Mouse (Mus musculus) hindlimb bud, embryonic 11.5 days (tissue): Measurements from ENCODE around the gene B4galnt3.

Source experiments
- DNase-seq: peaks from one replicate; pipeline ENCODE4 v3.0.0-alpha.2; 2012; ENCODE audit warnings: low read depth, low spot score; ENCODE audit errors: extremely low spot score

B4galnt3 gene

GRCm38 (mm10) chr6:120188376-120189235 lies 105.8 kb downstream of the B4galnt3 start:
- no peak for DNase-seq

DNA sequence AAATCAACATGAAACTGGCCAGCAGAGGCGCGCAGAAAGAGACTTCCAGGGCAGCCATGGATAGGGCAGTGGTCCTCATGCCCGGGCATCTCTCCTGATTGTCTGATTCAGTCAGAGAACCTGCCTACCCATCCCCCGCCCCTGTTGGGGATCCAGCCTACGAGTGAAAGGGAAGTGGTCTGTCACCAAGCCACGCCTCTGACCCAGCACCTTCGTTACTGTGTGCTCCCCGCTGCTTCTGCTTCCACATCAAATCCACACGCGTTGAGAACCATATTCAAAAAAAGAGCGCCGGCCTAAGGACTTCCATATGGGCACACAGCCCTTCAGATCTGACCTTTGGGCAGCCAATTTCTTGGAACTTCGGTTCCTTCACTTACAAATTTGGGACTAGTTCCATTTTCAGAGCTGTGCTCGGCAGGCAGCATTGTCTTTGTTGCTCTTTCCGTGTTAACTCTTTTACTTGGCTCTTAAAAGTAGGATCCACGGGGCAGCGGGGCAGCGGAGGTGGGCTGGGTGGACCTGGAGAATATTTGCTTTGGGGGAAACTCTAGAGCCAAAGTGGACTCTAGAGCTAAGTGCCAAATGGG lies 106.7 kb downstream of the B4galnt3 start:
- no peak for DNase-seq

- no peak for DNase-seq
Measured at GRCm38 (mm10) chr6:120186594-120186993, 107.8 kb downstream of the B4galnt3 start.

DNA sequence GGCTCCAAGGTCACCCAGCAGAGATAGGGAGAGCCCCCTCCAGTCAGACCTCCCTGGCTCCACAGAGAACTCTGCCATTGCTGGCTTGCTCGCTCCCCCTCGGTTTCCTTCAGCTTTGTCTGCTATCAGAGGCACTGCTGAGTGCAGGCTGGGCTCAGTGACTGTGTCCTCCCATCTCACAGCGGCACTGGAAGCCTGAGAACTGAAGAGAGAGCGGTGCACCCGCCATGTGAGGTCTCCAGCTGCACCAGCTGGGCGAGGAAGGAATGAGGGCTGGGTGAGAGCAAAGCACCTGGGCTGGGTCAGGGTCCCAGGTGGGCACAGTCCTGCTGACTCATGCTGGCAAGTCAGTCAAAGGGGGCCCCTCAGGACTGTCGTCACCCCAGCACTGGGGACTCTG lies 108.6 kb downstream of the B4galnt3 start:
- no peak for DNase-seq

DNA sequence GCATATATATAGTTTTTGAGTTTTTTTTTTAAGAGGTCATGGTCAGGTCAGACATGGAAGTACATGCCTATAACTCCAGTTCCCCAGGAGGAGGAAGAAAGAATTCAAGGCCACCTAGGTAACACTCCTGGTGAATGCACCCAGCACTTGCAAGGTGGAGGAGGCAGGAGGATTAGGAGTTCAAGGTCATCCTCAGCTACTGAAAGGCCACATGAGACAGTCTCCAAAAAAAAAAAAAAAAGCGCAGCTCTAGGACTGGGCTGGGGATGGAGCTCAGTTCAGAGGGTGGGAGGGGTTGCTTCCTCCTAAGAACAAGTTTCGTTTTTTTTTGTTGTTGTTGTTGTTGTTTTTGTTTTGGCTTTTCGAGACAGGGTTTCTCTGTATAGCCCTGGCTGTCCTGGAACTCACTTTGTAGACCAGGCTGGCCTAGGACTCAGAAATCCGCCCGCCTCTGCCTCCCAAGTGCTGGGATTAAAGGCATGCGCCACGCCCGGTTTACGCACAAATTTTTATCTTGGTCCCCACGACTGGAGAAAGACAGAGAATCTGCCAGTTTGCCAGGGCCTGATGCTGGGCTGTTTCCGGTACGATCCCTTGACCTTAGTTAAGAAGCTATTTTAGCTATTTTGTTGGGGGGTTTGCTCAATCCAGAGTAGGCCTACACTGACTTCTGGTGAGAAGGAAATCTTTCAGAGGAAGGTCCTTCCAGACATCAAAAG lies 109.2 kb downstream of the B4galnt3 start:
- DNase-seq = no peak

GRCm38 (mm10) chr6:120183771-120184170 lies 110.6 kb downstream of the B4galnt3 start:
- no peak for DNase-seq

GRCm38 (mm10) chr6:120182160-120182559 lies 112.2 kb downstream of the B4galnt3 start:
- DNase-seq = no peak

GRCm38 (mm10) chr6:120180492-120180891 lies 113.9 kb downstream of the B4galnt3 start:
- no peak for DNase-seq

- DNase-seq = no peak
Measured at GRCm38 (mm10) chr6:120179756-120180206, 114.6 kb downstream of the B4galnt3 start.

GRCm38 (mm10) chr6:120179044-120179755 lies 115.2 kb downstream of the B4galnt3 start:
- DNase-seq = no peak

- DNase-seq = no peak
Measured at GRCm38 (mm10) chr6:120175650-120176049, 118.7 kb downstream of the B4galnt3 start.

- no peak for DNase-seq
Measured at GRCm38 (mm10) chr6:120174602-120175115, 119.7 kb downstream of the B4galnt3 start.

GRCm38 (mm10) chr6:120174028-120174601 lies 120.2 kb downstream of the B4galnt3 start:
- no peak for DNase-seq

GRCm38 (mm10) chr6:120172294-120173017 lies 121.9 kb downstream of the B4galnt3 start:
- no peak for DNase-seq

DNA sequence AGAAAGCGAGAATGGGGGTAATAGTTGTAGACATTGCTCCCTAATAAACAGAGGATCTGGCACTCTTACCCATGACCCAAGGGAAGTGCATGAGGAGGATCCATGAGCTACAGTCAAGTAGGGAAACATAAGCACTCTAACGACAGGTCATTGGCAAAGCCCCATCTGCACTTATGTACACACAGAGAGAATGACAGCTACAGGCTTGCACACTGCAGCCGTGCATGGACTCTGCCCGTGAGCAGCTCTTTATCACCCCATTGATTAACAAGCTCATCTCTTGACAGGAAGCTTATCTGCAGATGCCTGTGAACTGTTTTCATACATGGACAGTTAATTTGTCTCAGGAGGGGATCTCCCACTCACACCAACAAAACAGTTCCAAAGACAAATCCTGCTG lies 126.8 kb downstream of the B4galnt3 start:
- DNase-seq = no peak

GRCm38 (mm10) chr6:120164765-120165164 lies 129.6 kb downstream of the B4galnt3 start:
- DNase-seq = no peak

DNA sequence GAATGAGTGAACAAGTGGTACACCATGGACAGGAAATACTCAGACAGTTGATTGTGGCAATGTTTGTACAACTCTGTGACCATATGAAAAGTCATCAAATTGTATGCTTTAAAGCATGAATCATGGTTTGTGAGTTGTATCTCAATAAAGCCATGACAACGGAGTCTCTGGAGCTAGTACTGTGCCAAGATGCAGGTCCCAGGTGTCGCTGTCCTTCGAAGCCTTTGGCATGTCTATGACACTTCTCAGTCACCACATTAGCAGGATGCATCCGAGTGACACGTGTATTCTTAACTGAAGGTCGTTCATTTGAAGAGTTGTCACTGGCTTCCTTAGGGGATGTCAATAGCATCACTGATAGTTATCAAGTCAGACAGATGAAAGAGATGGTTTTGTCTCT lies 131.4 kb downstream of the B4galnt3 start:
- DNase-seq = no peak

DNA sequence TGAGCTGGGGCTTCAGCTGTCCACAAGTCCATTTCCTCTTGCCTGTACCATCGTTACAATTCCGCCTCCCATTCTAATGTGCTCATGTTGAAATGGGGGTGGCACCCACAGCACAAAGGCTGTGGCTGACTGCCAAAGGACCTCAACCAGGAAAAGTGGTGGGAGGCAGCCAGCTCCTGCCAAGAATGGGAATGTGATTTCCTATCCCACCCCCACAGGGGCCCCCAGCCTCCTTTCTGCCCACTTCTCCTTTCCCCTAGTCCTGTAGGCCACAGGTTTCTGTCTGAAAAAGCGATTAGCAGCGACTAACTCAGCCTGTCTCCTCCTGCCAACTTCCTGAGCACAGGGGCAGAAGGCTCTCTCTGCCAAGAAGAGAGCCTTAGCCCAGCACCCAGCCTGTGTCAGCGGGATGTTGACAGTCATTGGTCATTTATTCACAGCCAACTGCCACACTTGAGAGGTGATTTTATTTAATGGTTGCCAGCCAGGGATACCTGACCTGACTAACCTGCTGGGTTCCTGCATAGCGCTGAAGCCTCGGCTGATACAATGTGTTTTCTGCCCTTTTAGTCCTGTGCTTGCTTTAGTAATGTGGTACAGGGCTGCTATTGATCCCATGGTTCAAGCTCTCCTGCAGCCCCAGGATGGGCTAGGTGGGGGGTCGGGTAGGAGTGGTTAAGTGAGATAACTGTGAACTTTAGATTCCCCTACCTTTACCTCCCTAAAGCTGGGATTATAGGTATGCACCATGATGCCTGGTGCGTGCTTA lies 135.0 kb downstream of the B4galnt3 start:
- DNase-seq = no peak

DNA sequence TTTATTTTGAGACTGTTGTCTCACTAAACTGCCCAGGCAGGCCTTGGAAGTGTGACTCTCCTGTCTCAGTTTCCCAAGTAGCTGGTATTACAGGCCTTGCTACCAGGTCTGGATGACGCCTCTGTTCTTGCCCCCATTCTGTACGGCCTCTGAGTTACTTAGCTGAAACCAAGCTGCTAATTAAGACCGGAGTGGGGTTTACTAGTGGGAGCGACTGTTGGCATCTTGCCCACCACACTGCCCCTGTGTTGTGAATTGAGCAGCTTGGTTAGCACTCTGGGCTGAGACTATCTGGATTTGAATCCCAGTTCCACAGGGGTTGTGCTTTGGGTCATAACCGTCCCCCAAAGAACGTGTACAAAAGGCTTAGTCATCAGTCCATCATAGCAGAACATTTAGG lies 136.9 kb downstream of the B4galnt3 start:
- DNase-seq = no peak
